Mouse (Mus musculus): ENCODE measurements around the gene Ptpre.

The Ptpre gene

DNA sequence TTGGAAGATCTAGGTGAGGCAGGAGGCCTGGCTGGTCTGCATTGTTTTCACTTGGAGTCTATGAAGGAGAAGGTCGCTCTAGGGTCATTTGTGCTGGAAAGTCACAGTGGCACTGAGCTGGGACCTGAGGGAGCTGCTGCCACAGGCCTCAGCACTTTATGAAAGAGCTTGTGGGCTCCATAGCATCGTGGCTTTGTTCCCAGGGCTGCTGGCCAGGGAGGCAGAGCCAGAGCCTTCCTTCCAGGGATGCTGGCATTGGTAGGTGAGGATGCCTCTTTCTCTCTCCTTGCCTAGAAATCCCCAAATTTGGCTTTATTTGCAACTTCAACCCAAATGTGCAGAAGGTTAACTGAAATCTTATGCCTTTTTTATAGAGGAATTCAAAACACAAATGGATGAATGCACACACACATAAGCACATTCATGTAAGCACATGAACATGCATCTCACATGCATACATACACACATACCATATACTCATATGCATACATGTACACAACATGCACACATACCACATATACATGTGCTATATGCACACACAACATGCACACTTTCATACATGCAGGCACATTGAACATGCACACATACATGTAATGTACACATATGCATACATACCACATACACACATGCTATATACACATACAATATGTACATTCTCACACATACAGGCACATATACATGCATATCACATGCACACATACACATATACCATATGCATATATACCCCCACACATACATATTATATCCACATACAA is 50.7 kb downstream of the Ptpre start:
- no peak for TF ChIP-seq GATA4 (IDR thresholded peaks at IDR 0.05; ENCODE audit: insufficient replicate concordance, low read length)

DNA sequence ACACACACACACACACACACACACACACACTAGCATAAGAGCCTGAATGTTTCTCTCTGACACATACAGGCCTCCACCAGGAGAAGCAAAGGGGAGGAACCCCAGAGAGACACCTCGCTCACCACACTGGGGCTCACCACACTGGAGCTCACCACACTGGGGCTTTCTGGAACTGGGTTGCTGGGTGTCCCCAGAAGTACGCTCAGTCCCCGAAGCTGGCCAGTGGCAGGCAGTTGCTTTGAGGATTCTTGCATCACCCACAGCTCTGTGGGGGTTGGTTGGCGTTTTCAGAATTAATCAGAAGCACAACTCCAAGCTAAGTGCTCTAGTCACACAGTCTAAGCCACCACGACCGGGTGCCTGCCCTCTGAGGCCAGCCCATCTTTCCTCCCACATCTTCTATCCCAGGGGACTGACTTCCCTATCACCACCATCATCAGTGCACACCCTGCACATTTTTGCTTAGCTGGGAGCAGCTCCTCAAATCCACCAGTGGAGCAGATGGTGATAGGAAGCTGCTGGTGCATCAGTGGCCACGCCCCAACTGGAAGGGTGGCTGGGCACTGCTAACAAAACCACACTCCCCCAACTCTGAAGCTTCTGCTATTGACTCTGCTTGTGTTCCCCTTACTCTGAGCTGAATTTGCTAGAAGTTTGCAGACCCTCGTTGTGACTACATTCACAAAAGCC is 51.5 kb downstream of the Ptpre start:
- TF ChIP-seq GATA4 (IDR thresholded peaks at IDR 0.05; ENCODE audit: insufficient replicate concordance, low read length): no peak

DNA sequence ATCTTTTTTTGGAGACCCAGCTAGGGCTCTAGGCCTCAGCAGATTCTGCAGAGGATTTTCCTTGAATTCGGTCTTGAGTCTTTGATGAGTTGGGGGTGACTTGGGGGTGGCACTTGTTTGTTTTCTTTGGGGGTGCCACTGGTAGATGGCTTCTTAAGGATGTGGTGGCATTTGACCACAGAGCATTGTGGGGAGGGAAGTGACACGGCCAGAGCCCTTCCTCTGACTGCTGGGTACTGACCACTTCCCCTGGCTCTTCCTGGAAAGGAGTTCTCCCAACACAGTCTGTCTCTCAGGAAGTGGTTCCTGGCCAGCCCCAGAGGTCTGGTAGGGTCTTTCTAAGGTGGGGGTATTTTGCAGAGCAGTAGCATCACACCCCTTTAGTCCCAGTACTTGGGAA is 54.2 kb downstream of the Ptpre start:
- no peak for TF ChIP-seq GATA4 (IDR thresholded peaks at IDR 0.05; ENCODE audit: insufficient replicate concordance, low read length)

DNA sequence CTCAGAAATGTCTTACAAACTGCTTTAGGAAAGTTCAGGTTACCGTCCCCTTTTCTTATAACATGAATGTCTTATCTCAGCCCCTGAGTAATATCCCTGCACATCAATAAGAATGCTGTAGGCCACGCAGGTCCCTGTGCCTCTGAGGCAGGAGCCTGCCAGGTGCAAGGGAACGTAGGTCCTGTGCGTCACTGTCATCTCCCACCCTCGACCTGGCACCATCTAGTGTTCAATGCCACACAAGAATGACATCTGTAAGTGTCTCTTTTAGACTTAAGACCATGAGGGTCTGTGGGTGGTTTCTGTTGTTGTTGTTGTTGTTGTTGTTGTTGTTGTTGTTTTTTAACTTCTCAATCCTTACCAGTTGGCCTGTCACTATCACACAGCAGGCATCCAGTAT is 56.0 kb downstream of the Ptpre start:
- TF ChIP-seq GATA4 (IDR thresholded peaks at IDR 0.05; ENCODE audit: insufficient replicate concordance, low read length): no peak

DNA sequence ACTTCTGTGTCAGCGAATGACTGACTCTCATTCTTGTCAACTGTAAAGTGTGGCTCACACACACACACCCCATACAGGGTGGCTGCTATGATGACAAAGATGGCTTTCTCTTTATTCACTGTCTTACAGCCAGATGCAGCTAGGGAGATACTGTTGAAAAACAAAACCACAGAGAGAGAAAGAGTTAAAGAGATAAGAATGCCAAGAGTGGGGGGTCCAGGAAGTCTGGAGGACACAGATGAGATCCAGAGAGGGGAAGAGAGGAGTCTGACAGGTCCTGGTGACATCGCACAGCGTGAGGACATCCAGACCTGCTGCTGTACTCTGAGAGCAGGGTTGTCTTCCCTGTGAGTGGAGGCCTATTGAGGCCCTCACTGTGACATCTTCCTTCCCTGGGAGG is 56.5 kb downstream of the Ptpre start:
- TF ChIP-seq GATA4 (IDR thresholded peaks at IDR 0.05; ENCODE audit: insufficient replicate concordance, low read length): no peak

DNA sequence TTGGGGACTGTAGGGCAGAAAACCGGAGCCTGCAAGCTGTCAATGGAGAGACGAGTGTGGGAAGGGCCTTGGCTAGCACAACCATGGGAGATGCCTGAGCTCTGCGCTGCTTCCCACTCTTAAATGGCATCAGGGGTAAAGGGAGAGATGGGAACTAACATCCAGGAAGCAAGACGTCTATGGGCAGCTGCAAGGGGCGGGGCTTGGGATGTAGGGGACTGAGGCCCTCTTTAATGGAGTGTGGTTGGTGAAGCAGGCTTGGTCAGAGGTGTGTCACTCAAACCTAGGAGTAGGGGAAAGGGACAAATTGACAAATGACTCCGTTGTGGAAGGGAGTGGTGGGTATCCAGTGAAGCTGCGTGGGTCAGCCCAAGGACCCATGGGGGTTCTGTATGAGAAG is 57.4 kb downstream of the Ptpre start:
- TF ChIP-seq GATA4 (IDR thresholded peaks at IDR 0.05; ENCODE audit: insufficient replicate concordance, low read length): no peak

DNA sequence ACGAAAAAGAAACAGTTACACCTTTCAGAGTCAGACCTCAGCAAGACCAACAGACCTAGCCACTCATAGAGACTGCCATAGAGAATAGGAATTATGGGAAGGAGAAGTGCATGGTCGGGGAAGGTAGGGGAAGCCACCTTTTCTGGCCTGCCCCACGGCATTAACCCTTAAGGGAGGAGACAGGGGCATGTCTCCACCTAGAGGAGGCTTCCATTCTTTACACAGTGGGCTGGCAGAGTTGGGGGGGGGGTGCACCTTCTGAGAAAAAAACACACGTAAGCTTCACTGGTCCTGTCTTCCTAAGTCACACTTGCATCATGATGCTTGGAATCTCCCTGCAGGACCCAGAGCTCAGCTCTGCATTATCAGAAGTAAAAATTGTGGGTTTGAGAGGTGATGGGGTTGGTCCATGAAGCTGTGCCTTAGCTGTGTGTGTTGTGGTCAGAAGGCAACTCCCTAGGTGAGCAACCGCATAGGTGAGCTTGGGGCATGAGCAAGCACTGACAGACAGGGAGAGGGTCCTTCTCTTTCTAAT is 58.4 kb downstream of the Ptpre start:
- no peak for TF ChIP-seq GATA4 (IDR thresholded peaks at IDR 0.05; ENCODE audit: insufficient replicate concordance, low read length)

DNA sequence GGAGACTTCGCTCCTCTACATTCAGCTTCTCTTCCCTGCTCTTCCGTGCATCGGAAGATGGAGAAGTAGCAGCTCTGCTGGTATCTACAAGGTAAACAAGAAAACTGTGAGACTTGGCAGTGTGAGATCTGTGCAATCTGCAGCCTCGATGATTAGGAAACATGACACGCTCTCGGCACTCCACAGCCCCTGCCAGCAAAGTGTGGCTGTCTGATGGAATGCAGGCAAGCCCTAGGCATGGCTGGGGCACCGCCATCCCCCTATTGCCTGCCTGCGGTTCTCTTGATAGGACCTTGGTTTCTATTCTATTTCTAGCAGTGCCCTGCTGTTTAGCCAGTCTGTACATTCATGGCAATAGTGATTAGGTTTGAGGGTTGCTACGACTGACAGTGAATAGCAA is 59.7 kb downstream of the Ptpre start:
- TF ChIP-seq GATA4 (IDR thresholded peaks at IDR 0.05; ENCODE audit: insufficient replicate concordance, low read length): no peak

DNA sequence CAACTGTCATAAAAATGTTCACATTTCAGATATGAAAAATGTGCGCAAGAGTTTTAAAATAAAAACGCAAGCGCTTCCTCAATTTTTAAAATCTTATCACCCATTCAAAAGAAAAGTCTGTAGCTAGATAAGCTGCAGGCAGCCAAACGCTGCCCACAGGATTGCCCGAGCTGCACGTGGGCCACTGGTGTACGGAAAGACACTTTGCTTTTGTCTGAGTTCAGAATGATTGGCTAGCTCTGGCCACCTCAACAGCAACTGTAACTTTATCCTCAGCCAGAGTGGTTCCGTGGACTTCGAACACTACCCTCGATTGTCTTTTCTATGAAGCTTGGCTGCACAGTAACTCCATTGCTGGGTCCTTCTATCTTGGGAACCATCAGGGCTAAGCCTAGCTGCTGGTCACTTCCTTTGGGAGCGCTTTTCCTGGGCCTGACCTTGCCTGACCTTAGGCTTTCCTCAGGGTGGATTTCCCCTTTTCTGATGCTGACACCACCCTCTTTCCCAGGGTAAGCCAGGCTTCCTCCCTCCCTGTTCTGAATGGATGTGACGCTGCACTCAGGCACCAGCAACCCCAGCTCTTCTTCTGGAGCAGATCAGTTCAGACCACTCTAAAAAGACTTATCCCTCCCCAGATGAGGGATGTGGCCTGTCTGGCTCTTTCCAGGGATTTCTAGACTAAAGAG is 60.5 kb downstream of the Ptpre start:
- peak; percentile 50; the same call in 1 of the 2 replicates for TF ChIP-seq GATA4 (IDR thresholded peaks at IDR 0.05; ENCODE audit: insufficient replicate concordance, low read length)

DNA sequence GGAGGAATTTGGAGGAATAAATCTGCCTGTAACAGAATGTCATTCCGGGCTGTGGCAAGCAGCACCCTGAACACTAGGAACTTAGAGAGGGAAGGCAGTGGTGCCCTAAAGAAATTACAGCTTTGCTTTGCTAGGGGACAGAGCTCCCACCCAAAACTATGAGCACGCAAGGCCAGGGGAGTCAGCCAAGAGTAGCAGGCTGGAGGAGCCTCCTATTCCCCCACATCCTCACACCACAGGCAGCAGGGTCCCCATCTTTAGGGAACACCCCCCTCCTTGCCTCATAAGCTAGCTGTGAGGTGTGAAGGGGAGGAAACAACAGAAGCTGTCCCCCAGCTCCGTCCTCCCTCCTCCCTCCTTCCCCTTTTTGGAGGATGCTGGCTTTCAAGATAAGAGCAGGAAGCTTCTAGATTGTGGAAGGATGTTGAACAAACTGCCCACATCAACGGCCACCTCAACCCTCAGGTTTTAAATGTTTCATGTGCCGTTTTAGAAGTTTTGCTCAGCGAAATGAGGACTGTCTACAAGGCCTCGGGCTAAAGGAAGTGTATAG is 61.1 kb downstream of the Ptpre start:
- TF ChIP-seq GATA4 (IDR thresholded peaks at IDR 0.05; ENCODE audit: insufficient replicate concordance, low read length): peak; percentile 74; the same call in 1 of the 2 replicates

DNA sequence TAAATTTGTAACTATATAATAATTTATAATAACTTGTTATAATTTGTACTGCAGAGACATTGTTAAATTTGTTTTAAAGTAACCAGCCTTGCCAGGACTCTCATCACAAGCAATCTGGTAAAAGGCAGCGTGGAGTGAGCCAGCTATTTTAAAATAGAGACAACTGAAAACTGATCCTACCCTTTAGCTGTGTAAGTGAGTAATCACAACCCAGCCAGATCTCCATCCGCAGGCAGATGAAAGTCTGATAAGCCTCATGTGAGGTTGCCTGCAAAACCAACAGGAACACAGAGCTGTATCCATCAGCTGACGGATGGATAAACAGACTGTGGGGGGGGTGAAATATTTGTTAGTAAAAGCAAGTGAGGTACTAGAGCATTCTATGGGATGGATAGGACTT is 62.8 kb downstream of the Ptpre start:
- TF ChIP-seq GATA4 (IDR thresholded peaks at IDR 0.05; ENCODE audit: insufficient replicate concordance, low read length): no peak

DNA sequence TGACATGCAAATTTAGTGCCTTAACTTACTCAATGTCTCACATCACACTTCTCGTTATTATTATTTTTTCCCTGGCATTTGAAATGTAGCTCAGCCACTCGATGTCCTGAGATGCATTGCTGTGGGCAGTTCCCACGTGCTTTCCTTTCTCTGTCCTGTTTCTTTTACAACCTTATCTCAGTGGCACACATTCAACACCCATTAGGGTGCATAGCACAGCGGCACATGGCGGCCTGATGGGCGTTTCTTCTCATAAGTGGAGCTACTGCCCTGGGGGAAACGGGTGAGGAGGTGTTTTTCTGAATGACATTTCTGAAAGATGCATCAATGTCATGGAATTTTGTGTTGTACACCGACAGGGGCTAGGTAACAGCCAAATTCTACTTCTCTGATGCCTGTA is 64.3 kb downstream of the Ptpre start:
- TF ChIP-seq GATA4 (IDR thresholded peaks at IDR 0.05; ENCODE audit: insufficient replicate concordance, low read length): no peak

DNA sequence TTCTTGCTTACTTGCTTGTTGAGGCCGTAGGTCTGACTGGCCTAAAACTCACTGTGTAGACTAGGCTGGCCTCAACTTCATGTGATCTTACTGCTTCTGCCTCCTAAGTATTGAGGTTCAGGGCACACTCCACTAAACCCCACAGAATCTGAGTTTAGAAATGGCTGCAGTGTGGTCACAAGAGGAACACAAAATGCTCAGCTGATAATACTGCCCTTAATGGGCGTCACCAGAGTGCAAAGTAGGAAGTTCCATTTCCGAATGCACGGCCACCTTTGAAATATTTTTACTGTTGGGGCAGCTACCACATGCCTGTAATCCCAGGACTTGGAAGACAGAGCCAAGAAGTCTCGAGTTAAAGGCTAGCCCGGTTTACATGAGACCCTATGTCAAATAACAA is 65.0 kb downstream of the Ptpre start:
- TF ChIP-seq GATA4 (IDR thresholded peaks at IDR 0.05; ENCODE audit: insufficient replicate concordance, low read length): no peak

DNA sequence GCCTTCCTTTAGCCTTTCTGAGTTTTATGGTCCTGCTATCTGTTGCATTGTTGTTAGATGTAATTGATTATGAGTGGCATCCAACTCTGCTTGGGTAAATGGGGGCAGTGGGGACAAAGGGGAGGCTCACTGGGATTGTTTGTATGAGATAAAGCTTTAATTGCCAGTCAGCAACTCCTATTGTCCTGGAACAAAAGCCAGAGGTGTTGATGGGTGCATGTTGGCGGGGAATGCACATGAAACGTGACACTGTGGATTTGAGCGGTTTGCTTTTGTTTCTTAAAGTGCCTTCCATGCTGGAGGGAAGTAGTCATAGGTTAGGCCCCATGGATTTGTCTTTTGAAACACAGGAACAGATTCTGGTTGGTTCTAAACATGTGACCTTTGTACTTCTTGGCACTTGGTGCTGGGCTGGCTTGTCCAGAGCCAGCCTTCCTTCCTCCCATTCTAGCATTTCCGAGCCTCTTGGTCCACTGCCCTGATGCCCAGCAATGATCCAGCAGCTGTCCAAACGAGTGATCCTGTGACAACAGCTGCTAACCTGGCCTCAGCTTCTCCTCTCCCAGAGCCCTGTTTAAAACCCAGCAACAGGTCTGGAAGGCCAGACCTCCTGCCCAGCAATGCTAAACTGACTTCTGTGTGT is 65.7 kb downstream of the Ptpre start:
- no peak; the same call in 1 of the 2 replicates for TF ChIP-seq GATA4 (IDR thresholded peaks at IDR 0.05; ENCODE audit: insufficient replicate concordance, low read length)
